Mouse (Mus musculus): ENCODE measurements around the gene Tox2. TPM values are rescaled to one million over a fixed set of nuclear protein-coding genes. Genes with fewer than 3 reads are reported as not detected.
A peak's percentile ranks its signal among the peaks of the same experiment; 100 is the strongest.

The Tox2 gene
- total RNA-seq, 2 experiments from 2014 or later, result 24.6 to 27.5 TPM

GRCm38 (mm10) chr2:163243917-163244852 is 41.3 kb downstream of the Tox2 start:
- DNase-seq (ENCODE audit: low spot score in 2 of 2), result peak in 1 of 2 experiments; percentile 82
- intact Hi-C loops (cut with DNase I), result no loop called here

DNA sequence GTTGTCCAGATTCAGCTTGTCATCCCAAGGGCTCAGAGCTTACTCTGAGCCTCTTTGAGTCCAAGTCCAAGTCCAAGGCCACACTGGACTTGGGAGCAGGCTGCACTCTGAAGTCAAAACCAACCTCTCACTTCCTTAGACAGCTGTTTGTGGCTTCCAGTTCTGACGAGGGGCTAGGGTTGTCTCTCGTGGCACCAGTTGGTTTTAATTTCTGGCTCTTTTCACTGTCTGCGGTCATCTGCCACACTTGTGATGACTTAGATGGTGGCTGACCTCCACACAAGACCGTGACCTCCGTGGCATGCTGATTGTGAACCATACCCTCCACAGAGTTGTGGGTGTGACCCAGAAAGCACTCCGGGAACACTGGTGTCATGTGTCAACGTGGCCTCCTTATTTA is 46.0 kb downstream of the Tox2 start:
- intact Hi-C loops (cut with DNase I), result no loop called here
- DNase-seq (ENCODE audit: low spot score in 2 of 2), result no peak

GRCm38 (mm10) chr2:163252645-163253044 is 49.7 kb downstream of the Tox2 start:
- intact Hi-C loops (cut with DNase I), result no loop called here
- DNase-seq (ENCODE audit: low spot score in 2 of 2), result no peak

- DNase-seq (ENCODE audit: low spot score in 2 of 2), result peak; percentile 32 to 62
- intact Hi-C loops (cut with DNase I), result no loop called here
These were observed 50.5 kb downstream of the Tox2 start for GRCm38 (mm10) chr2:163253248-163254099.

DNA sequence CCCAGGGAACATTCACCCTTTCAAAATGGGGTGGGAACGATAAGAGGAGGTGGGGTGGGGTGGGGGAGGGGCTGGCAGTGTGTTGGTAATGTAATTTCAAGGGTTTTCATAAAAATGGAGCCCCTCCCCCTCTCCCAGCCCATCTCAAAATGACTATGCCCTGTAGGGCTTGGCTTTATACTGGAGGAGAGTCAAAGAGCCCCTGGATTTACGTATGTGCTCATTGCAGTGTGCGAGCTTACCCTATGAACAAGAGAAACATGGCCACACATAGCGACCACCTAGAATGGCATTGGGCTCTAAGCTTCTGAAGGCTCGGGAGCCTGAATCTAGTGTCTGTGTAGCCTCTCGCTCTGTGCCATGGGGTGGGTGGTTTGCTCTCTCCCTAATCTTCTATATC is 51.3 kb downstream of the Tox2 start:
- intact Hi-C loops (cut with DNase I), result no loop called here
- no peak for DNase-seq (ENCODE audit: low spot score in 2 of 2)

GRCm38 (mm10) chr2:163256765-163257164 is 53.8 kb downstream of the Tox2 start:
- intact Hi-C loops (cut with DNase I), result no loop called here

GRCm38 (mm10) chr2:163261362-163262054 is 58.6 kb downstream of the Tox2 start:
- DNase-seq (ENCODE audit: low spot score in 2 of 2), result no peak
- intact Hi-C loops (cut with DNase I), result no loop called here

More at GRCm38 (mm10) chr2:163256765-163257164, 53.8 kb downstream of the Tox2 start:
- no peak for DNase-seq (ENCODE audit: low spot score in 2 of 2)

GRCm38 (mm10) chr2:163262055-163262420 is 59.1 kb downstream of the Tox2 start:
- intact Hi-C loops (cut with DNase I), result no loop called here
- no peak for DNase-seq (ENCODE audit: low spot score in 2 of 2)

DNA sequence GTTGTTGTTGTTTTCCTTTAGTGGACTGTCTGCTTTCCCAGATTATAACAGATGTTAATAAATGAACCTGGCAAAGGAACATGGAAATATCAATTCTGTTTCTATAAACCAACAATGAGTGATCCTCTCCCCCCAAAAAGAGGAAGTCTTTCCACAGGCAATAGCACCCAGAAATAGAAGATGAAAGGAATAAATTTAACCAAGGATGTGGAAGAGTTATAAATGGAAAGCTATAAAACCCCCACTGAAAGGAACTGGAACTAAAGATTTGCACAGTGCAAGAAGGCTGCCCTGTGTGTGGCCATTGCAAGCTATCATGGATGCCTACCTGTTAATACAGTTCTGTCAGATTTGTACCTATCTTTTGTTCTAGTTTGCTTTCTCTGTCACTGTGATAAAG is 64.2 kb downstream of the Tox2 start:
- intact Hi-C loops (cut with DNase I), result no loop called here
- DNase-seq (ENCODE audit: low spot score in 2 of 2), result no peak

- DNase-seq (ENCODE audit: low spot score in 2 of 2), result no peak
- intact Hi-C loops (cut with DNase I), result no loop called here
These were observed 68.9 kb downstream of the Tox2 start for GRCm38 (mm10) chr2:163271581-163272492.

DNA sequence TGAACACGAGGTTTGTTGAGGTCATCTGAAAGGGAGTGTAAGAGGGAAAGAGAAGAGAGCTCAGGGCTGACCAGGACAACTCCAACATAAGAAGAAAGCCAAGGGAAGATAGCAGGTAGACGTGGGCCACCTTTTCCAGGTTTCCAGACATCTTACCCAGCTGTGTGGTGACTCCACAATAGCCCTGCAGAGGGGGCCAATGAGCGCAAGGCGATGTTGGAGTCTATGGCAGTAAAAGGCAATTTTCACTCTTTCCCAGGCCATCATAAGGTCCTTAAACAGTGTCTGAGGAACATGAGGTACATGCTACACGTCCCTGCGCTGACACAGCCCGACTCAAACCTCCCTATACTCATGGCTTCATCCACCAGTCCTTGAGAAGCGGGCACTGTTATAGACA is 70.9 kb downstream of the Tox2 start:
- no peak for DNase-seq (ENCODE audit: low spot score in 2 of 2)
- intact Hi-C loops (cut with DNase I), result no loop called here

DNA sequence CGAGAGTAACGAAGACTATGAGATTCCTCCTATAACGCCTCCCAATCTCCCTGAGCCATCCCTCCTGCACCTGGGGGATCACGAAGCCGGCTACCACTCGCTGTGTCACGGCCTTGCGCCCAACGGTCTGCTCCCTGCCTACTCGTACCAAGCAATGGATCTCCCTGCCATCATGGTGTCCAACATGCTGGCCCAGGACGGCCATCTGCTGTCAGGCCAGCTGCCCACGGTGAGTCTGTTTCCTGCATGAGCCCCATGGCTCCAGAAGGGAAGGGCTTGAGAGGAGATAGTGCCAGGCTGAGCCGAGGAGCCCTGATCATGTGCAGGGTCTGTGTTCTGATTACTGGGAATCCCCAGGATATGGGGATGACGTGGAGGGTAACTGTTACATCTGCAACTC is 73.1 kb downstream of the Tox2 start:
- no peak for DNase-seq (ENCODE audit: low spot score in 2 of 2)
- intact Hi-C loops (cut with DNase I), result no loop called here

DNA sequence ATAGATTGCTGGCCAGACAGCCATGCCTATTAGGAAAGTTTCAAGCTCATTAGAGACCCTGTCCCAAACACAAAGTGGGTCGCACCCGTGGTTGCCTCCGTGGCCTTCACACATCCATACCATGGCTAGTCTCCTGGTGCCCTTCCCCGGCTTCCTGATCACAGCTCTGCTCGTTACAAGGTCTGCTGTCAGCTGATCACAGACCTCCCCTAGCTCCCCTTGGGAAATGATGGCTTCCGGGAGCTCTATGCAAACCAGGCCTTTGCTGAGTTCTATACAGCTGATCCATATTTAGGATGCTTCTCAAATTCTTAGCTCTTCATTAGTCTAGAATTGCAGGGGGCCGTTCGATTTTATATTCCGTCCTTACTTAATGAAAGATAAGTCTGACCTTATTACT is 75.1 kb downstream of the Tox2 start:
- no peak for DNase-seq (ENCODE audit: low spot score in 2 of 2)
- intact Hi-C loops (cut with DNase I), result no loop called here

- DNase-seq (ENCODE audit: low spot score in 2 of 2), result no peak
- intact Hi-C loops (cut with DNase I), result no loop called here
These were observed 77.9 kb downstream of the Tox2 start for GRCm38 (mm10) chr2:163280636-163281322.

GRCm38 (mm10) chr2:163284856-163285255 is 81.9 kb downstream of the Tox2 start:
- DNase-seq (ENCODE audit: low spot score in 2 of 2), result no peak
- intact Hi-C loops (cut with DNase I), result no loop called here

GRCm38 (mm10) chr2:163285335-163285734 is 82.4 kb downstream of the Tox2 start:
- intact Hi-C loops (cut with DNase I), result no loop called here
- DNase-seq (ENCODE audit: low spot score in 2 of 2), result no peak

GRCm38 (mm10) chr2:163285762-163286161 is 82.8 kb downstream of the Tox2 start:
- no peak for DNase-seq (ENCODE audit: low spot score in 2 of 2)
- intact Hi-C loops (cut with DNase I), result no loop called here

DNA sequence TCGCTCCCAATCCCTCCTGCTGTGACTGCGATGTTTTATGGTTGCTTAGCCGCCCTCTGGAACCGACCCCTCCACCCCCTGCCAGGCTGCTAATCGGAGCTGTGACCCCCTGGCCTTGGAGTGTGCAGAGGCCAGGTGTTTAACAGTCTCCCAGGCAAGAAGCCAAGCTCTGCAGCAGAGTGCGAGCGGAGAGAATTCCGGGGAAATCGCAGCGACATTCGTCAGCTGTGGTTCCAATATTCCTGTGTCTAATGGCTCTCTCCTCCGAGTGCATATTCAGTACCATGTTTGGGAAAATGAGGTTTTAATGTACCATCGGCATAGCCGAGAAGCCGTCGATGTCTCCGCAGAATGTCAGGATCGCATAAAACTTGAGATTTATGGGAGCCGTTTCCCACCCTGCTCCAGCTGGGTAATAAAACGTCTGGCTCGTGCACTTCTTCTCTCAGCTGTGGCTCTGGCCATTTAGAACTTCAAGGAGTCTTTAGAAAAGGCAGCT is 86.0 kb downstream of the Tox2 start:
- intact Hi-C loops (cut with DNase I), result no loop called here
- no peak for DNase-seq (ENCODE audit: low spot score in 2 of 2)

All from left cerebral cortex, postnatal 25 days (tissue).